Mouse (Mus musculus): ENCODE data around the gene Tubb4b. TPM values are rescaled to one million over a fixed set of nuclear protein-coding genes. Genes with fewer than 3 reads are reported as not detected.
A peak's percentile ranks its signal among the peaks of the same experiment; 100 is the strongest.

Tubb4b gene
- polyA plus RNA-seq, 1 experiment from 2014 or later, result 576 TPM

- Histone ChIP-seq H3K36me3 (ENCODE audit: control insufficient read depth, insufficient read depth, low read length) (peaks cover 9% of the 10 kb centered on the region; the same call in 1 of the 2 replicates), H3K4me2 (ENCODE audit: low read length) (peak overlapping the region; percentile 58), H3K4me3 (ENCODE audit: low read depth, low read length) (peak overlapping the region; percentile 88), H3K27ac (ENCODE audit: low read depth) (peak overlapping the region; percentile 94), H3K9me3 (ENCODE audit: control insufficient read depth, low read length) (no peaks in the 10 kb centered on the region), H3K9ac (ENCODE audit: low read length) (peak overlapping the region; percentile 50), H3K4me1 (replicated peaks; ENCODE audit: control insufficient read depth, insufficient read depth, low read length) (peaks cover 9% of the 10 kb centered on the region), H3K27me3 (replicated peaks; ENCODE audit: control insufficient read depth, insufficient read depth, low read length) (no peaks in the 10 kb centered on the region)
- 2% methylated on average over 41 of the region's 41 CpGs for WGBS
- peak; percentile 97 for DNase-seq (ENCODE audit: low spot score)
- peak; percentile 97 for ATAC-seq (replicated peaks; ENCODE audit: low FRiP score, low TSS enrichment, low read depth)
These were observed 557 bp upstream of the Tubb4b start for GRCm38 (mm10) chr2:25224766-25225752.

GRCm38 (mm10) chr2:25223681-25224491, 616 bp downstream of the Tubb4b start:
- H3K4me1 ChIP-seq (replicated peaks; ENCODE audit: control insufficient read depth, insufficient read depth, low read length), result peaks cover 9% of the 10 kb centered on the region
- H3K9me3 ChIP-seq (ENCODE audit: control insufficient read depth, low read length), result no peaks in the 10 kb centered on the region
- ATAC-seq (replicated peaks; ENCODE audit: low FRiP score, low TSS enrichment, low read depth), result peak; percentile 59
- peak overlapping the region; percentile 94 for H3K27ac ChIP-seq (ENCODE audit: low read depth)
- H3K4me2 ChIP-seq (ENCODE audit: low read length), result peak overlapping the region; percentile 74
- H3K36me3 ChIP-seq (ENCODE audit: control insufficient read depth, insufficient read depth, low read length), result peaks cover 9% of the 10 kb centered on the region; the same call in 1 of the 2 replicates
- 2% methylated on average over 50 of the region's 53 CpGs for WGBS
- no peaks in the 10 kb centered on the region for H3K27me3 ChIP-seq (replicated peaks; ENCODE audit: control insufficient read depth, insufficient read depth, low read length)
- H3K4me3 ChIP-seq (ENCODE audit: low read depth, low read length), result peak overlapping the region; percentile 88
- H3K9ac ChIP-seq (ENCODE audit: low read length), result peak overlapping the region; percentile 82
- DNase-seq (ENCODE audit: low spot score), result no peak

- Histone ChIP-seq H3K27ac (ENCODE audit: low read depth) (no peak overlapping the region), H3K4me1 (replicated peaks; ENCODE audit: control insufficient read depth, insufficient read depth, low read length) (peaks cover 9% of the 10 kb centered on the region), H3K4me3 (ENCODE audit: low read depth, low read length) (no peak overlapping the region), H3K36me3 (ENCODE audit: control insufficient read depth, insufficient read depth, low read length) (peaks cover 9% of the 10 kb centered on the region; the same call in 1 of the 2 replicates), H3K9ac (ENCODE audit: low read length) (no peak overlapping the region), H3K9me3 (ENCODE audit: control insufficient read depth, low read length) (no peaks in the 10 kb centered on the region), H3K4me2 (ENCODE audit: low read length) (no peak overlapping the region), H3K27me3 (replicated peaks; ENCODE audit: control insufficient read depth, insufficient read depth, low read length) (0 out of 2 replicates have a peak, but pooled peaks cover 4% of the 10 kb centered on the region)
- 60% methylated on average over 5 of the region's 5 CpGs for WGBS
- DNase-seq (ENCODE audit: low spot score) (no peak), ATAC-seq (replicated peaks; ENCODE audit: low FRiP score, low TSS enrichment, low read depth) (no peak)
These were observed 3.1 kb downstream of the Tubb4b start for GRCm38 (mm10) chr2:25221331-25221772.

- H3K4me1 ChIP-seq (replicated peaks; ENCODE audit: control insufficient read depth, insufficient read depth, low read length), result peaks cover 2% of the 10 kb centered on the region
These were observed 6.1 kb downstream of the Tubb4b start, which contains the start of gene Fam166a for GRCm38 (mm10) chr2:25218445-25218844. Fam166a (plus strand) TSS chr2:25218745.

GRCm38 (mm10) chr2:25217666-25218065, 6.8 kb downstream of the Tubb4b start:
- Histone ChIP-seq H3K9ac (ENCODE audit: low read length) (no peak overlapping the region), H3K4me2 (ENCODE audit: low read length) (no peak overlapping the region), H3K27me3 (replicated peaks; ENCODE audit: control insufficient read depth, insufficient read depth, low read length) (0 out of 2 replicates have a peak, but pooled peaks cover 4% of the 10 kb centered on the region), H3K4me1 (replicated peaks; ENCODE audit: control insufficient read depth, insufficient read depth, low read length) (no peaks in the 10 kb centered on the region), H3K36me3 (ENCODE audit: control insufficient read depth, insufficient read depth, low read length) (peaks cover 9% of the 10 kb centered on the region; the same call in 1 of the 2 replicates), H3K4me3 (ENCODE audit: low read depth, low read length) (no peak overlapping the region), H3K9me3 (ENCODE audit: control insufficient read depth, low read length) (no peaks in the 10 kb centered on the region), H3K27ac (ENCODE audit: low read depth) (no peak overlapping the region)
- ATAC-seq (replicated peaks; ENCODE audit: low FRiP score, low TSS enrichment, low read depth) (no peak), DNase-seq (ENCODE audit: low spot score) (no peak)
- WGBS, result 53% methylated on average over 2 of the region's 2 CpGs

More at GRCm38 (mm10) chr2:25218445-25218844, 6.1 kb downstream of the Tubb4b start, which contains the start of gene Fam166a:
- Histone ChIP-seq H3K27ac (ENCODE audit: low read depth) (no peak within 1 kb of the TSS), H3K9ac (ENCODE audit: low read length) (no peak within 1 kb of the TSS), H3K36me3 (ENCODE audit: control insufficient read depth, insufficient read depth, low read length) (peaks cover 9% of the 10 kb centered on the region; the same call in 1 of the 2 replicates), H3K4me3 (ENCODE audit: low read depth, low read length) (no peak within 1 kb of the TSS), H3K4me2 (ENCODE audit: low read length) (no peak within 1 kb of the TSS), H3K9me3 (ENCODE audit: control insufficient read depth, low read length) (no peaks in the 10 kb centered on the region), H3K27me3 (replicated peaks; ENCODE audit: control insufficient read depth, insufficient read depth, low read length) (0 out of 2 replicates have a peak, but pooled peaks cover 4% of the 10 kb centered on the region)
- no peak for DNase-seq (ENCODE audit: low spot score)
- ATAC-seq (replicated peaks; ENCODE audit: low FRiP score, low TSS enrichment, low read depth), result no peak

GRCm38 (mm10) chr2:25214444-25214843, 10.1 kb downstream of the Tubb4b start, which contains the start of gene Stpg3:
Stpg3 (minus strand) TSS chr2:25214637.
- Histone ChIP-seq H3K27me3 (replicated peaks; ENCODE audit: control insufficient read depth, insufficient read depth, low read length) (0 out of 2 replicates have a peak, but pooled peaks cover 4% of the 10 kb centered on the region), H3K4me3 (ENCODE audit: low read depth, low read length) (no peak within 1 kb of the TSS), H3K36me3 (ENCODE audit: control insufficient read depth, insufficient read depth, low read length) (peaks cover 6% of the 10 kb centered on the region; the same call in 1 of the 2 replicates), H3K4me1 (replicated peaks; ENCODE audit: control insufficient read depth, insufficient read depth, low read length) (peaks cover 15% of the 10 kb centered on the region), H3K4me2 (ENCODE audit: low read length) (no peak within 1 kb of the TSS), H3K9ac (ENCODE audit: low read length) (no peak within 1 kb of the TSS), H3K9me3 (ENCODE audit: control insufficient read depth, low read length) (no peaks in the 10 kb centered on the region), H3K27ac (ENCODE audit: low read depth) (no peak within 1 kb of the TSS)
- DNase-seq (ENCODE audit: low spot score), result no peak
- no peak for ATAC-seq (replicated peaks; ENCODE audit: low FRiP score, low TSS enrichment, low read depth)
- WGBS, result 61% methylated on average over 3 of the region's 3 CpGs

- Histone ChIP-seq H3K9me3 (ENCODE audit: control insufficient read depth, low read length) (no peaks in the 10 kb centered on the region), H3K27ac (ENCODE audit: low read depth) (no peak overlapping the region), H3K4me3 (ENCODE audit: low read depth, low read length) (no peak overlapping the region), H3K36me3 (ENCODE audit: control insufficient read depth, insufficient read depth, low read length) (peaks cover 15% of the 10 kb centered on the region), H3K4me1 (replicated peaks; ENCODE audit: control insufficient read depth, insufficient read depth, low read length) (peaks cover 15% of the 10 kb centered on the region), H3K9ac (ENCODE audit: low read length) (no peak overlapping the region), H3K27me3 (replicated peaks; ENCODE audit: control insufficient read depth, insufficient read depth, low read length) (0 out of 2 replicates have a peak, but pooled peaks cover 4% of the 10 kb centered on the region), H3K4me2 (ENCODE audit: low read length) (no peak overlapping the region)
- DNase-seq (ENCODE audit: low spot score), result no peak
- WGBS, result 63% methylated on average over 23 of the region's 23 CpGs
- ATAC-seq (replicated peaks; ENCODE audit: low FRiP score, low TSS enrichment, low read depth), result no peak
These were observed 11.1 kb downstream of the Tubb4b start for GRCm38 (mm10) chr2:25213266-25213865.

Measured in intestine, embryonic 14.5 days (tissue).